Mouse (Mus musculus) heart, embryonic 11.5 days (tissue): ENCODE results near the gene Bglap3. TPM values are rescaled to one million over a fixed set of nuclear protein-coding genes. Genes with fewer than 3 reads are reported as not detected.
A peak's percentile ranks its signal among the peaks of the same experiment; 100 is the strongest.
"Not testable (repeated sequence)": the region's sequence is repeated elsewhere in the genome, so short reads cannot be mapped to it uniquely, and the experiment has no call there.

Experiments
- ATAC-seq: fragments of 200-750 bp; cut with Nextera tagmentation; replicated peaks from 2 replicates; pipeline ENCODE4 v1.8.0; 2017; ENCODE audit warnings: moderate library complexity; ENCODE audit not compliant: insufficient number of reproducible peaks, low FRiP score, low TSS enrichment
- H3K27ac ChIP-seq: fragments of 300-500 bp; sonication (generic); 2 replicates; pipeline ENCODE4 v1.5.1; 2014; ENCODE audit warnings: mild to moderate bottlenecking, low read depth, low read length
- H3K27me3 ChIP-seq: fragments of 300-500 bp; sonication (generic); 2 replicates; pipeline ENCODE4 v1.6.1; 2014; ENCODE audit warnings: mild to moderate bottlenecking, low read length, mixed read lengths; ENCODE audit not compliant: control insufficient read depth, insufficient read depth
- H3K36me3 ChIP-seq: fragments of 300-500 bp; sonication (generic); 2 replicates; pipeline ENCODE4 v1.6.1; 2014; ENCODE audit warnings: mild to moderate bottlenecking, low read length, moderate library complexity, mixed read lengths; ENCODE audit not compliant: control insufficient read depth, insufficient read depth
- H3K4me1 ChIP-seq: fragments of 300-500 bp; sonication (generic); 2 replicates; pipeline ENCODE4 v1.6.1; 2014; ENCODE audit warnings: low read length; ENCODE audit not compliant: control insufficient read depth, insufficient read depth
- H3K4me2 ChIP-seq: fragments of 300-500 bp; sonication (generic); 2 replicates; pipeline ENCODE4 v1.6.1; 2014; ENCODE audit warnings: mild to moderate bottlenecking, moderate library complexity
- H3K4me3 ChIP-seq: fragments of 300-500 bp; sonication (generic); 2 replicates; pipeline ENCODE4 v1.5.1; 2014; ENCODE audit warnings: low read depth, low read length
- H3K9ac ChIP-seq: fragments of 300-500 bp; sonication (generic); 2 replicates; pipeline ENCODE4 v1.6.1; 2014; ENCODE audit warnings: mild to moderate bottlenecking, low read depth, low read length, moderate library complexity
- H3K9me3 ChIP-seq: fragments of 300-500 bp; sonication (generic); replicated peaks from 2 replicates; pipeline ENCODE4 v1.6.1; 2016; ENCODE audit warnings: low read length; ENCODE audit not compliant: control insufficient read depth
- WGBS: fragments of 180-500 bp; shearing (Covaris S2); extraction: QIAGEN DNeasy Blood & Tissue Kit; methylation state at CpG from one replicate; pipeline ENCODE4 v1.1.7; 2014; ENCODE audit not compliant: insufficient replicate concordance; 5-methylcytosine and 5-hydroxymethylcytosine counted together
- polyA plus RNA-seq: library from polyadenylated mRNA; unstranded; fragments of >200 nt; fragmentation: Nextera tagmentation; extraction: Ambion mirVana; gene quantifications from 2 replicates; pipeline ENCODE4 v1.2.1, GENCODE M21; 2014

Gene Bglap3
- polyA plus RNA-seq, 1 experiment from 2014 or later = not detected

DNA sequence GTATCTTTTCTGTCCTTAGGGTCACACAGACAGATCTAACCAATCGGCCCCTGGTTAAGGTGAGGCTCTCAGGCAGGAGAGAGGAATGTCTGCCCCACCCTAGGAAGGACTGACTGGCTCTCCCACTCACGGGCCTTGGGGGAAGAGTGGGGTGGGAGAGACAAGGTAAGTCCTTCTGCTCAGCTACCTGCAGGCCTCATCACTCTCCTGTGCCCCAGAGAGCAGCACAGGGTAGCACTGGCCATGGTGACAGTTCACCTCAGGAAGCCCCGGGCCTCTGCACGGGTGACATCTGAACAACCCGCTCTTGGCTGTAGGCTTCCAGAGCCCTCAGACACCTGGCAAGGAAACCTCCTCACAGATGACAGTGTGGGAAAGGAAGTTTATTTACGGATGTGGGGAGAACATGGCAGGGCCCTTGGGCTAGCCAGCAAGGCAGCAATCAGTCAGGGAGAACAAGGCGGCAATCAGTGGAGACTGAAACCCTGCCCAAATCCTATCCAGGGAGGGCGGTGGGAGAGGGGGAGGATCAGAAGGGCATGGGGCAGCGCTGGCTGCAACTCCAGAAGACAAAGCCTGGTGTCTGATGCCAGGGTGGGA is 21.3 kb upstream of the Bglap3 start:
- Histone ChIP-seq H3K4me2 (no peak overlapping the region), H3K4me3 (no peak overlapping the region), H3K27me3 (no peaks in the 10 kb centered on the region), H3K36me3 (0 out of 2 replicates have a peak, but pooled peaks cover 3% of the 10 kb centered on the region), H3K27ac (no peak overlapping the region), H3K9ac (no peak overlapping the region), H3K4me1 (no peaks in the 10 kb centered on the region), H3K9me3 (no peaks in the 10 kb centered on the region)
- peak; percentile 42 for ATAC-seq
- WGBS = 88% methylated on average over 9 of the region's 9 CpGs

DNA sequence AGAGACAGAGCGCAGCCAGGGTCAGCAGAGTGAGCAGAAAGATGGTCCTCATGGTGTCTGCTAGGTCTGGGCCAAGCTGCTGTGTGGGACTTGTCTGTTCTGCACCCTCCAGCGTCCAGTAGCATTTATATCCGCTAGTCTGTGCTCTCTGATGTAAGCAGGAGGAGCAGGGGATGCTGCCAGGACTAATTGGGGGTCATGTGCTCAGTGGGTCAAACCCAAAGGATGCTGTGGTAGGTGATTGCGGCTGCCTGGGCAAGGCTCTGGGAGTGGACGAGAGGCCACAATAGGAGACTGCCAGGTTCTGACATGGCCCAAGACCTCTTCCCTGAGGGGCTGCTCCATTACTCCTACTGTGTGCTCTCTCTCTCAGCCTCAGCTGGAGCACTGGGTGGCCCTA is 11.8 kb upstream of the Bglap3 start, which contains the start of gene Bglap:
TSS of gene Bglap (minus strand) at position 101 of the 400 bp plus-strand sequence.
- H3K9me3 ChIP-seq = no peaks in the 10 kb centered on the region
- no peak within 1 kb of the TSS for H3K9ac ChIP-seq
- no peak within 1 kb of the TSS for H3K4me2 ChIP-seq
- ATAC-seq = no peak
- no peak within 1 kb of the TSS for H3K4me3 ChIP-seq
- no peaks in the 10 kb centered on the region for H3K4me1 ChIP-seq
- H3K27ac ChIP-seq = no peak within 1 kb of the TSS
- WGBS = 74% methylated on average over 5 of the region's 5 CpGs
- no peaks in the 10 kb centered on the region for H3K27me3 ChIP-seq
- H3K36me3 ChIP-seq = no peaks in the 10 kb centered on the region

- not testable (repeated sequence) for H3K27ac ChIP-seq, H3K4me2 ChIP-seq, H3K27me3 ChIP-seq, H3K9me3 ChIP-seq, H3K4me3 ChIP-seq, H3K9ac ChIP-seq, ATAC-seq, H3K36me3 ChIP-seq, H3K4me1 ChIP-seq
- 31% methylated on average over 1 of the region's 7 CpGs for WGBS
Observed at GRCm38 (mm10) chr3:88382383-88382782, 9.8 kb upstream of the Bglap3 start.

GRCm38 (mm10) chr3:88381389-88382315 is 9.1 kb upstream of the Bglap3 start:
- H3K4me3 ChIP-seq, H3K9me3 ChIP-seq, H3K4me1 ChIP-seq, H3K27ac ChIP-seq, H3K27me3 ChIP-seq, H3K36me3 ChIP-seq, H3K9ac ChIP-seq: not testable (repeated sequence)
- 9% methylated on average over 19 of the region's 22 CpGs for WGBS
- peak overlapping the region; percentile 48 for H3K4me2 ChIP-seq
- ATAC-seq = peak; percentile 58

- not testable (repeated sequence) for H3K36me3 ChIP-seq, H3K4me2 ChIP-seq, H3K27ac ChIP-seq, H3K4me3 ChIP-seq, H3K27me3 ChIP-seq, H3K4me1 ChIP-seq, ATAC-seq, H3K9me3 ChIP-seq, H3K9ac ChIP-seq
- 65% methylated on average over 4 of the region's 5 CpGs for WGBS
Observed at GRCm38 (mm10) chr3:88378599-88378998, 6.1 kb upstream of the Bglap3 start, which contains the start of gene Bglap2. TSS of gene Bglap2 (minus strand) at chr3:88378699.

DNA sequence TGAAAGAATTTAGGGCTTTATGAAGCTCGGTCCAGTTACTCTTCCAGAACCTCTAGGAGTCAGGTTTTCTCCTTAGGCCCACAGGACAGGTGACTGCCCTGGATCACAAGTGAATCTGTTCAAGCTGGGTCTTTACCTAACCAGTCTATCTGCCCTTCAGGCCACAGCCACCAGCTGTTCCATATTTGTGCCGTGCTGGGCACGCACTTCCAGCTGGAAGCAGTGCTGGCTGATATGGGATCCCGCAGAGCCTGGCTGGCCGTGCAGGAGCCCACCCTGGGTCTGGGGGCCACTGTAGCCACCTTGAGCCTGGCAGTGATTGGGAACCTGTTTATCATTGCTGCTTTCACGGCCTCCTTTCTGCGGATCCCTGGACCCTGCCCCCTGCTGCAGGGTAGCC is 4.1 kb upstream of the Bglap3 start:
- H3K4me3 ChIP-seq, H3K27ac ChIP-seq, H3K9me3 ChIP-seq, H3K27me3 ChIP-seq, H3K9ac ChIP-seq, H3K36me3 ChIP-seq, H3K4me1 ChIP-seq, ATAC-seq, H3K4me2 ChIP-seq: not testable (repeated sequence)
- 27% methylated on average over 5 of the region's 7 CpGs for WGBS

DNA sequence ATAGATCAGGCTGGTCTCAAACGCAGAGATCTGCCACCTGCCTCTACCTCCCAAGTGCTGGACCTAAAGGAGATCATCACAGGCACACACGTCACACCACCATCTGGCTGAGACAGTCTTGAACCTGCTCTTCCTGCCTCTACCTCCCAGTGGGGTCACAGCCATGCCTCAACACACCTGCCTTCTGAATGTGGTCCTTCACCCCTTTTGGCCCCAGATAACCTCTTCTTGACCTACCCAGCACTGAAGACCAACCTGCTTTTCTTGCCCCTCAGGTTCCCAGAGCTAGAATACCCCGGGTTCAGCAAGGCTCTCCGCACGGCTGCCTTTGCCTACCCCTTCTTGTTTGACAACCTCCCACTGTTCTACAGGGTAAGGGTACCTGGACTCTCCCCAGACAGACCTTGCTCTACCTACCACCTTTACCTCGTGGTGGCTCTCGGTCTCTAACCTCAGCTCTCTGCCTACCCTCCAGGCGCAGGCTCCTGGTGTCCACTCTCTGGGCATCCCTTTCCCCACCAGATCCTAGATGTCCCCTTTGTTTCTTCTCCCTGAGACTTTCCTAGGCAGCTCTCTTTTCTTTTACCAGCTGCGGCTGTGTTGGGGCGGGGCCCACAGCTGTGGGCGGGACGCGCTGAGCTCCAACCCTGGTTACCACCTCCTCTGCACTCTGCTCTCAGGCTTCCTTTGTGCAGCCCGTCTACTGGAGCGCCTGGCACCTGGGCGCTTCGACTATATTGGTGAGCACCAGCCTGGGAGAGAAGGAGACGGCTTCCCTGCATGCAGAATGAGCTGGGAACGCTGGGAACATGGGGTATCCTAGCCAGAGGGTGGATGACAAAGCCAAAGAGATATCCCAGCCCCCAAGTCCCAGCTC is 3.4 kb upstream of the Bglap3 start:
- H3K36me3 ChIP-seq, H3K9me3 ChIP-seq, H3K27me3 ChIP-seq, H3K27ac ChIP-seq, H3K4me1 ChIP-seq: not testable (repeated sequence)
- Histone ChIP-seq H3K9ac (peak overlapping the region; percentile 52; the same call in 1 of the 2 replicates), H3K4me2 (peak overlapping the region; percentile 51), H3K4me3 (0 out of 2 replicates have a peak overlapping the region, but pooled peaks have one; percentile 8)
- ATAC-seq = peak; percentile 72; the same call in 1 of the 2 replicates
- WGBS = 16% methylated on average over 18 of the region's 19 CpGs

- H3K4me3 ChIP-seq, H3K4me2 ChIP-seq, H3K27ac ChIP-seq, H3K9me3 ChIP-seq, H3K9ac ChIP-seq, H3K36me3 ChIP-seq, ATAC-seq: not testable (repeated sequence)
- Histone ChIP-seq H3K27me3 (peaks cover 19% of the 10 kb centered on the region), H3K4me1 (peaks cover 12% of the 10 kb centered on the region)
- WGBS = 83% methylated on average over 7 of the region's 7 CpGs
Observed at GRCm38 (mm10) chr3:88368511-88368910, 4.0 kb downstream of the Bglap3 start.
